Mouse (Mus musculus): ENCODE measurements at regions not wholly inside any gene's neighbourhood (a gene's known extent, or its start where the extent isn't known, plus 50 kb on each side); places are given as distances from the start of the nearest gene placed in this dataset.

DNA sequence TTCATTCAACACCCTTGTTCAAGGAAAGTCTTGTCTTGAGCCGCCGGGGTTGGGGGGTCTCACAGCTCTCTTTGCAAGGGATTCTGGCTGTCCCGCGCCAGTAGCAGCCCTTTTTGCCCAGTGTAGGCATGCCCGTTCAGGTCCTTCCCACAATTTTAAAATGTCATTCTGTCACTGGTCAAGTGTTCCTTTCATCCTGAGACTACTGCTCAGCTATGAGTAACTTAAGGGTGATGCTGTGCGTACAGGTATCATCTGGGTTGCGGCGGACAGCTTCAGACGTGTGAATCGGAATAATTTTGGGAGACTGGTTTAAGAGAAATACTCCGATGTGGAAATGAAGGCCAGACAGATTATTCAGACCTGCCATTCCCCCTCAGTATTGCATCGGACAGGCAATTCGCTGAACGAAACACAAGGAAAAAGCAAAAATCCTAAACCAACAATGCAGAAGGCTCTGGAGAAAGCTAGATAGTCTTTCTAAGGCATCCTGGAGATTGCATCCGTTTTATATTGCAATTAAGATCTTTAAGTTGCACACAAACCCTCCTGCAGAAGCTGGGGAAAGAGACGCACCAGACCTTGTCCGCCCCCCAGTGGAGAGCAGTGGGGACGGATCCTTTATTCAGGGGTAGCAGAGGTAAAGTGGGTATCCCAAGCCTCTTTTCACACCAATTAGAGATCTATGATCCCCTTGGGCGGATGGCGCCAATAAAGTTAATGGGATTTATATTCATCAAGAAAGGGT, 138.3 kb upstream of the Slc24a2 start:
- Histone ChIP-seq H3K4me1 (replicated peaks; ENCODE audit: control insufficient read depth in 2 of 2, insufficient read depth in 2 of 2, low read length in 1 of 2) (peaks cover 0 to 2% of the 10 kb centered on the region in 2 experiments; a peak in 1 of 4 replicates), H3K36me3 (replicated peaks; ENCODE audit: control insufficient read depth, insufficient read depth, low read depth) (no peaks in the 10 kb centered on the region), H3K9me3 (ENCODE audit: control insufficient read depth, low read length) (no peaks in the 10 kb centered on the region), H3K27me3 (ENCODE audit: control insufficient read depth, insufficient read depth, low read length) (no peaks in the 10 kb centered on the region; the same call in 1 of the 2 replicates), H3K27ac (no peak overlapping the region), H3K4me3 (ENCODE audit: insufficient read depth in 1 of 2, low read depth in 2 of 2, low read length in 2 of 2) (peak overlapping the region; percentile 15 to 29; a peak in 3 of 4 replicates), H3K9ac (replicated peaks) (no peak overlapping the region), H3K4me2 (ENCODE audit: low read depth) (peak overlapping the region; percentile 56)
- DNase-seq (ENCODE audit: low read depth in 3 of 3, low spot score in 3 of 3) (no peak), ATAC-seq (ENCODE audit: insufficient read depth) (no peak)
- TF ChIP-seq CTCF (IDR thresholded peaks at IDR 0.05; ENCODE audit: low read depth) = peak; percentile 35; the same call in 1 of the 2 replicates
- TF ChIP-seq EP300 (IDR thresholded peaks at IDR 0.05; ENCODE audit: low read depth) = no peak
- 8% methylated on average over 20 of the region's 20 CpGs for WGBS (ENCODE audit: insufficient replicate concordance)

DNA sequence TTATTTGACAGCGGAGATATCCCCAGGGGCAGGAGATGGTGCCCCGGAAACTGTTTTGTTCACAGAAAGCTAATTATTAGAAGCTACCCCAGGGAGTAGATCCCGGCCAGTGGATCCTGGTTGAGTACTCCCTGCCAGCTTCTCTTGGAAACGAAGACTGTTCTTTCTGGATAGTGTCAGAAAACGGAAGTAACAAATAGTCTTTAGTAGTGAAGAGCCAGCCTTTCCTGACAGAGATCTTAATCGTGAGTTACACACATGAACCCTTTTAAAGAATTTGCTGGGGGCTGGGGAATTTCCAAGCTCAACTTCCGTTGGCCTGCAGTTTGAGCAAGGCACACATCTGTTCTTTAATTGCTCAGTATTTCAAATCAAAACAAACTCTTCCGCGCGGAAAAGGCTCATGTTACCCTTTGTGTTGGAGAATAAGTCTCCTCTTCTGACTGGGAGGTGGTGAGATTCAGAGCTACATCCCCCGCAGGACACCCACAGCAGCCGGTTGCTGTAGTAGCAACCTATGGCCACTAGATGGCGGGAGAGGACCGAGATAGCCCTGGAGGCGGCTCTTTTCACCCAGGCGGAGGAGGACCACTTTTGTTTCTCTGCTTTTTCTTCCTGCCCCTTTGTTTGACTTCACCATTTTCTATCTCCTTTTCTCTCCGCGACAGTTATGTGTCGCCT, 137.6 kb upstream of the Slc24a2 start:
- H3K9me3 ChIP-seq (ENCODE audit: control insufficient read depth, low read length) = no peaks in the 10 kb centered on the region
- peak overlapping the region; percentile 15 to 29; a peak in 3 of 4 replicates for H3K4me3 ChIP-seq (ENCODE audit: insufficient read depth in 1 of 2, low read depth in 2 of 2, low read length in 2 of 2)
- no peak overlapping the region for H3K27ac ChIP-seq
- ATAC-seq (ENCODE audit: insufficient read depth) (peak; percentile 52; the same call in 1 of the 2 replicates), DNase-seq (ENCODE audit: low read depth in 3 of 3, low spot score in 3 of 3) (peak; percentile 12 to 17 (median 16))
- peak overlapping the region; percentile 56 for H3K4me2 ChIP-seq (ENCODE audit: low read depth)
- 10% methylated on average over 19 of the region's 19 CpGs for WGBS (ENCODE audit: insufficient replicate concordance)
- TF ChIP-seq CTCF (IDR thresholded peaks at IDR 0.05; ENCODE audit: low read depth) (peak; percentile 92), EP300 (IDR thresholded peaks at IDR 0.05; ENCODE audit: low read depth) (no peak)
- H3K36me3 ChIP-seq (replicated peaks; ENCODE audit: control insufficient read depth, insufficient read depth, low read depth) = no peaks in the 10 kb centered on the region
- peaks cover 0 to 2% of the 10 kb centered on the region in 2 experiments; a peak in 1 of 4 replicates for H3K4me1 ChIP-seq (replicated peaks; ENCODE audit: control insufficient read depth in 2 of 2, insufficient read depth in 2 of 2, low read length in 1 of 2)
- no peak overlapping the region for H3K9ac ChIP-seq (replicated peaks)
- no peaks in the 10 kb centered on the region; the same call in 1 of the 2 replicates for H3K27me3 ChIP-seq (ENCODE audit: control insufficient read depth, insufficient read depth, low read length)

DNA sequence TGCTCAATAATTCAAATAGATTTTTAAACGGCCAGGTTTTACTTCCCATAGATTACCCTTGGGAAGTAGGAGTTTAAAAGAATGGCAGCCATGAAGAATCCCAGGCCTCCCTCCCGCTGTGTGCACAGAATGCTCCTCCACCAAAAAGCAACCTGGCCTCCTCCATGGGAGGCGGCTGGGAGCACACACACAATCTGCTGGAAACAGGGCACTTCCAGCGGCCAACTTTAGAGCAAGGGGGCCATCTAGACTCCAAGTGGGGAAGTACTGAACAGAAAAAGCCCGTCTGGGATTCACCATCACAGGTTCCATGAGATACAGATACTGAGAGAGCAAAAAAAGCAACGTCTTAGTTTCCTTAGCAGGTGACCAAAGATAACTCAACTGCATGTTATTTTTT, 131.9 kb upstream of the Slc24a2 start:
- no peak for ATAC-seq (ENCODE audit: insufficient read depth)
- no peaks in the 10 kb centered on the region for H3K4me1 ChIP-seq (replicated peaks; ENCODE audit: control insufficient read depth in 2 of 2, insufficient read depth in 2 of 2, low read length in 1 of 2)
- no peak for DNase-seq (ENCODE audit: low read depth in 3 of 3, low spot score in 3 of 3)
- no peak overlapping the region for H3K4me2 ChIP-seq (ENCODE audit: low read depth)
- H3K9me3 ChIP-seq (ENCODE audit: control insufficient read depth, low read length) = no peaks in the 10 kb centered on the region
- WGBS (ENCODE audit: insufficient replicate concordance) = 27% methylated on average over 6 of the region's 6 CpGs
- TF ChIP-seq CTCF (IDR thresholded peaks at IDR 0.05; ENCODE audit: low read depth) (0 out of 2 replicates have a peak, but pooled peaks have one; percentile 23), EP300 (IDR thresholded peaks at IDR 0.05; ENCODE audit: low read depth) (no peak)
- no peak overlapping the region for H3K9ac ChIP-seq (replicated peaks)
- no peaks in the 10 kb centered on the region for H3K27me3 ChIP-seq (ENCODE audit: control insufficient read depth, insufficient read depth, low read length)
- H3K36me3 ChIP-seq (replicated peaks; ENCODE audit: control insufficient read depth, insufficient read depth, low read depth) = no peaks in the 10 kb centered on the region
- H3K4me3 ChIP-seq (ENCODE audit: insufficient read depth in 1 of 2, low read depth in 2 of 2, low read length in 2 of 2) = no peak overlapping the region
- no peak overlapping the region for H3K27ac ChIP-seq

DNA sequence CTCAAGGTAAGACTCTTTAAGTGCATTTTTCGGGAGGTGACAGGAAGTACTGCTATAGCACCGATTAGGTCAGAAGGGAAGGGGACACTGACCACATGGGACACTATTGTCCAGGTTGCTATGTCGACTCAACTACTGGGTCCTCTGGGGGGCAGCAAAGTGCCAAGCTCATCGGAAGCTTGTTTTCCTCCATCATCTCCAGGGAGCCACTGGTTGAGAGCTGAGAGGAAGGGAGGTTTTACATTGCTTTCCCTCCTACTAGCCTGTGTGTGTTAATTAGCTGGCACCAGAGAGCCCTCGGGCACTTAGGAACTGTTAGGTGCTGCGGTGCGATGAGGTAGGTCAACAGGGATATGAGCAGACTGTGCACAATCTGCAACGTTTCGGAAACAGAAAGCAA, 129.2 kb upstream of the Slc24a2 start:
- Histone ChIP-seq H3K4me3 (ENCODE audit: insufficient read depth in 1 of 2, low read depth in 2 of 2, low read length in 2 of 2) (no peak overlapping the region), H3K4me2 (ENCODE audit: low read depth) (no peak overlapping the region), H3K4me1 (replicated peaks; ENCODE audit: control insufficient read depth in 2 of 2, insufficient read depth in 2 of 2, low read length in 1 of 2) (no peaks in the 10 kb centered on the region), H3K9ac (replicated peaks) (no peak overlapping the region), H3K36me3 (replicated peaks; ENCODE audit: control insufficient read depth, insufficient read depth, low read depth) (no peaks in the 10 kb centered on the region), H3K9me3 (ENCODE audit: control insufficient read depth, low read length) (no peaks in the 10 kb centered on the region), H3K27me3 (ENCODE audit: control insufficient read depth, insufficient read depth, low read length) (no peaks in the 10 kb centered on the region), H3K27ac (no peak overlapping the region)
- no peak for TF ChIP-seq EP300 (IDR thresholded peaks at IDR 0.05; ENCODE audit: low read depth)
- TF ChIP-seq CTCF (IDR thresholded peaks at IDR 0.05; ENCODE audit: low read depth) = peak; percentile 33; the same call in 1 of the 2 replicates
- ATAC-seq (ENCODE audit: insufficient read depth) = no peak
- DNase-seq (ENCODE audit: low read depth in 3 of 3, low spot score in 3 of 3) = no peak
- 32% methylated on average over 9 of the region's 9 CpGs for WGBS (ENCODE audit: insufficient replicate concordance)

DNA sequence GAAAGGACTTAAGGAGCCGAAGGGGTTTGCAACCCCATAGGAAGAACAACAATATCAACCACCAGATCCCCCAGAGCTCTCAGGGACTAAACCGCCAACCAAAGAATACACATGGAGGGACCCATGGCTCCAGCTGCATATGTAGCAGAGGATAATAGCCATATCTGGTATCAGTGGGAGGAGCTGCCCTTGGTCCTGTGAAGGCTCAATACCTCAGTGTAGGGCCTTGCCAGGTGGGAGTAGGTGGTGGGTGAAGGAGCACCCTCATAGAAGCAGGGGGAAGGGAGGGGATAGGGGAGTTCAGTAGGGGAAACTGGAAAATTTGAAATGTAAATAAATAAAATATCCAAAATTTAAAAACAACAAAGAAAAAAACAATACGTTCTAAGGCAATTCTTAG, 128.7 kb upstream of the Slc24a2 start:
- Histone ChIP-seq H3K4me2 (ENCODE audit: low read depth) (no peak overlapping the region), H3K9ac (replicated peaks) (no peak overlapping the region), H3K27ac (no peak overlapping the region), H3K9me3 (ENCODE audit: control insufficient read depth, low read length) (no peaks in the 10 kb centered on the region), H3K4me3 (ENCODE audit: insufficient read depth in 1 of 2, low read depth in 2 of 2, low read length in 2 of 2) (no peak overlapping the region), H3K4me1 (replicated peaks; ENCODE audit: control insufficient read depth in 2 of 2, insufficient read depth in 2 of 2, low read length in 1 of 2) (no peaks in the 10 kb centered on the region), H3K27me3 (ENCODE audit: control insufficient read depth, insufficient read depth, low read length) (no peaks in the 10 kb centered on the region), H3K36me3 (replicated peaks; ENCODE audit: control insufficient read depth, insufficient read depth, low read depth) (no peaks in the 10 kb centered on the region)
- 62% methylated on average over 3 of the region's 3 CpGs for WGBS (ENCODE audit: insufficient replicate concordance)
- ATAC-seq (ENCODE audit: insufficient read depth) (no peak), DNase-seq (ENCODE audit: low read depth in 3 of 3, low spot score in 3 of 3) (no peak)
- TF ChIP-seq EP300 (IDR thresholded peaks at IDR 0.05; ENCODE audit: low read depth) (no peak), CTCF (IDR thresholded peaks at IDR 0.05; ENCODE audit: low read depth) (no peak)

Data from liver, embryonic 14.5 days (tissue).